Mouse (Mus musculus) neutrophil, adult 59 days (primary cell): Measurements from ENCODE around the gene Aamp. TPM values are rescaled to one million over a fixed set of nuclear protein-coding genes. Genes with fewer than 3 reads are reported as not detected.

Source experiments
- total RNA-seq, 2 experiments: library from RNA; stranded (reverse); gene quantifications; 1 replicate in 1 of 2; 2 replicates in 1 of 2; pipeline ENCODE4 v1.2.4; 2023

Aamp gene
- total RNA-seq = 10 to 100 TPM; 65.6 to 68.3 TPM

GRCm38 (mm10) chr1:74284543-74285160, at the start of gene Aamp, which contains the start of gene Pnkd:
Gene Aamp, minus strand, starts transcription at chr1:74284738.
Gene Pnkd, plus strand, starts transcription at chr1:74284930.

GRCm38 (mm10) chr1:74305522-74305921, 21.0 kb upstream of the Aamp start, which contains the start of gene Tmbim1:
Gene Tmbim1, minus strand, starts transcription at chr1:74305622.

GRCm38 (mm10) chr1:74278538-74278937, 6.0 kb downstream of the Aamp start, which contains the start of gene Gpbar1:
Gene Gpbar1, plus strand, starts transcription at chr1:74278550.

GRCm38 (mm10) chr1:74235938-74236589, 48.5 kb downstream of the Aamp start, which contains the start of gene Arpc2:
Gene Arpc2, plus strand, starts transcription at chr1:74236084.

Other genes with a start within 250 kb of the Aamp start
- gene Tns1, start 160.3 kb downstream of the Aamp start, total RNA-seq = 10 to 100 TPM in 1 of 2 experiments, 1 to 10 TPM in 1; 7.9 to 15.2 TPM
- 1 to 10 TPM; 3.2 to 4.6 TPM for gene Rufy4, start 159.2 kb downstream of the Aamp start, total RNA-seq
- gene Cxcr2, start 130.7 kb downstream of the Aamp start, total RNA-seq = 100 to 1,000 TPM; 381 to 406 TPM
- gene Cxcr1, start 90.1 kb downstream of the Aamp start, total RNA-seq = 1 to 10 TPM in 1 of 2 experiments, under 1 TPM in 1; 0.68 to 1.2 TPM
- gene Arpc2, start 48.7 kb downstream of the Aamp start, total RNA-seq = 100 to 1,000 TPM; 680 to 729 TPM
- gene Gpbar1, start 6.2 kb downstream of the Aamp start, total RNA-seq = under 1 TPM; 0.49 to 0.56 TPM
- 10 to 100 TPM; 12.1 to 15.3 TPM for gene Pnkd, start 192 bp upstream of the Aamp start, total RNA-seq
- gene Tmbim1, start 20.9 kb upstream of the Aamp start, total RNA-seq = 10 to 100 TPM; 13.9 to 17.4 TPM
- under 1 TPM in 1 of 2 experiments, not detected in 1; 0.18 TPM for gene Catip, start 77.4 kb upstream of the Aamp start, total RNA-seq
- 100 to 1,000 TPM; 207 to 235 TPM for gene Slc11a1, start 90.5 kb upstream of the Aamp start, total RNA-seq
- gene Ctdsp1, start 106.8 kb upstream of the Aamp start, total RNA-seq = 100 to 1,000 TPM; 148 to 172 TPM
- under 1 TPM; 0.31 to 0.53 TPM for gene Vil1, start 124.6 kb upstream of the Aamp start, total RNA-seq
- 10 to 100 TPM; 24.9 to 25.0 TPM for gene Cnot9, start 221.3 kb upstream of the Aamp start, total RNA-seq